Mouse (Mus musculus): ENCODE results near the gene Itga4. TPM values are rescaled to one million over a fixed set of nuclear protein-coding genes. Genes with fewer than 3 reads are reported as not detected.
A peak's percentile ranks its signal among the peaks of the same experiment; 100 is the strongest.

Gene Itga4
- polyA plus RNA-seq, 1 experiment from 2014 or later: 2.3 TPM

GRCm38 (mm10) chr2:79237216-79237615 is 18.0 kb upstream of the Itga4 start:
- ATAC-seq (ENCODE audit: low read depth): no peak
- H3K36me3 ChIP-seq (ENCODE audit: control insufficient read depth, insufficient read depth, low read length): no peaks in the 10 kb centered on the region
- WGBS: 76% methylated on average over 6 of the region's 6 CpGs

GRCm38 (mm10) chr2:79244276-79244675 is 10.9 kb upstream of the Itga4 start:
- Histone ChIP-seq H3K9me3 (ENCODE audit: control insufficient read depth, low read length) (no peaks in the 10 kb centered on the region), H3K4me2 (ENCODE audit: low read depth, low read length) (no peak overlapping the region), H3K27me3 (ENCODE audit: control insufficient read depth, insufficient read depth, low read length) (no peaks in the 10 kb centered on the region), H3K9ac (replicated peaks; ENCODE audit: low read depth, low read length) (no peak overlapping the region), H3K4me3 (ENCODE audit: low read depth, low read length) (no peak overlapping the region), H3K4me1 (ENCODE audit: control insufficient read depth, insufficient read depth, low read length) (no peaks in the 10 kb centered on the region), H3K36me3 (ENCODE audit: control insufficient read depth, insufficient read depth, low read length) (no peaks in the 10 kb centered on the region), H3K27ac (ENCODE audit: low read depth, low read length) (no peak overlapping the region)
- WGBS: 85% methylated on average over 5 of the region's 5 CpGs
- ATAC-seq (ENCODE audit: low read depth): no peak

More at GRCm38 (mm10) chr2:79237216-79237615, 18.0 kb upstream of the Itga4 start:
- Histone ChIP-seq H3K27me3 (ENCODE audit: control insufficient read depth, insufficient read depth, low read length) (no peaks in the 10 kb centered on the region), H3K4me3 (ENCODE audit: low read depth, low read length) (no peak overlapping the region), H3K9ac (replicated peaks; ENCODE audit: low read depth, low read length) (no peak overlapping the region), H3K4me1 (ENCODE audit: control insufficient read depth, insufficient read depth, low read length) (no peaks in the 10 kb centered on the region), H3K27ac (ENCODE audit: low read depth, low read length) (no peak overlapping the region), H3K4me2 (ENCODE audit: low read depth, low read length) (no peak overlapping the region), H3K9me3 (ENCODE audit: control insufficient read depth, low read length) (no peaks in the 10 kb centered on the region)

- ATAC-seq (ENCODE audit: low read depth): no peak
- H3K27ac ChIP-seq (ENCODE audit: low read depth, low read length): no peak overlapping the region
- no peak overlapping the region for H3K4me3 ChIP-seq (ENCODE audit: low read depth, low read length)
- no peaks in the 10 kb centered on the region for H3K9me3 ChIP-seq (ENCODE audit: control insufficient read depth, low read length)
- no peak overlapping the region for H3K4me2 ChIP-seq (ENCODE audit: low read depth, low read length)
- no peaks in the 10 kb centered on the region for H3K27me3 ChIP-seq (ENCODE audit: control insufficient read depth, insufficient read depth, low read length)
- H3K9ac ChIP-seq (replicated peaks; ENCODE audit: low read depth, low read length): no peak overlapping the region
- H3K4me1 ChIP-seq (ENCODE audit: control insufficient read depth, insufficient read depth, low read length): no peaks in the 10 kb centered on the region
- no peaks in the 10 kb centered on the region for H3K36me3 ChIP-seq (ENCODE audit: control insufficient read depth, insufficient read depth, low read length)
- WGBS: 100% methylated on average over 1 of the region's 1 CpGs
These were observed 10.5 kb upstream of the Itga4 start for GRCm38 (mm10) chr2:79244743-79245142.

- WGBS: 87% methylated on average over 5 of the region's 5 CpGs
- no peak overlapping the region for H3K4me3 ChIP-seq (ENCODE audit: low read depth, low read length)
- H3K4me1 ChIP-seq (ENCODE audit: control insufficient read depth, insufficient read depth, low read length): no peaks in the 10 kb centered on the region
- H3K36me3 ChIP-seq (ENCODE audit: control insufficient read depth, insufficient read depth, low read length): no peaks in the 10 kb centered on the region
- no peak overlapping the region for H3K4me2 ChIP-seq (ENCODE audit: low read depth, low read length)
- no peak overlapping the region for H3K9ac ChIP-seq (replicated peaks; ENCODE audit: low read depth, low read length)
- no peak for ATAC-seq (ENCODE audit: low read depth)
- no peaks in the 10 kb centered on the region for H3K27me3 ChIP-seq (ENCODE audit: control insufficient read depth, insufficient read depth, low read length)
- no peak overlapping the region for H3K27ac ChIP-seq (ENCODE audit: low read depth, low read length)
- H3K9me3 ChIP-seq (ENCODE audit: control insufficient read depth, low read length): no peaks in the 10 kb centered on the region
These were observed 6.9 kb upstream of the Itga4 start for GRCm38 (mm10) chr2:79248283-79248682.

- no peak overlapping the region for H3K9ac ChIP-seq (replicated peaks; ENCODE audit: low read depth, low read length)
- H3K4me2 ChIP-seq (ENCODE audit: low read depth, low read length): no peak overlapping the region
- no peak overlapping the region for H3K27ac ChIP-seq (ENCODE audit: low read depth, low read length)
- H3K4me3 ChIP-seq (ENCODE audit: low read depth, low read length): no peak overlapping the region
- H3K27me3 ChIP-seq (ENCODE audit: control insufficient read depth, insufficient read depth, low read length): no peaks in the 10 kb centered on the region
- H3K36me3 ChIP-seq (ENCODE audit: control insufficient read depth, insufficient read depth, low read length): no peaks in the 10 kb centered on the region
- no peaks in the 10 kb centered on the region for H3K4me1 ChIP-seq (ENCODE audit: control insufficient read depth, insufficient read depth, low read length)
- WGBS: 28% methylated on average over 1 of the region's 1 CpGs
- ATAC-seq (ENCODE audit: low read depth): no peak
- no peaks in the 10 kb centered on the region for H3K9me3 ChIP-seq (ENCODE audit: control insufficient read depth, low read length)
These were observed 4.7 kb upstream of the Itga4 start for GRCm38 (mm10) chr2:79250510-79250909.

GRCm38 (mm10) chr2:79253754-79254197 is 1.4 kb upstream of the Itga4 start:
- Histone ChIP-seq H3K36me3 (ENCODE audit: control insufficient read depth, insufficient read depth, low read length) (no peaks in the 10 kb centered on the region), H3K9ac (replicated peaks; ENCODE audit: low read depth, low read length) (no peak overlapping the region), H3K27ac (ENCODE audit: low read depth, low read length) (no peak overlapping the region), H3K4me1 (ENCODE audit: control insufficient read depth, insufficient read depth, low read length) (peaks cover 3% of the 10 kb centered on the region; the same call in 1 of the 2 replicates), H3K4me2 (ENCODE audit: low read depth, low read length) (no peak overlapping the region), H3K27me3 (ENCODE audit: control insufficient read depth, insufficient read depth, low read length) (no peaks in the 10 kb centered on the region), H3K4me3 (ENCODE audit: low read depth, low read length) (no peak overlapping the region), H3K9me3 (ENCODE audit: control insufficient read depth, low read length) (no peaks in the 10 kb centered on the region)
- WGBS: 52% methylated on average over 8 of the region's 8 CpGs
- ATAC-seq (ENCODE audit: low read depth): no peak

- no peaks in the 10 kb centered on the region for H3K27me3 ChIP-seq (ENCODE audit: control insufficient read depth, insufficient read depth, low read length)
- peak; percentile 16; the same call in 1 of the 2 replicates for ATAC-seq (ENCODE audit: low read depth)
- H3K4me3 ChIP-seq (ENCODE audit: low read depth, low read length): no peak overlapping the region; the same call in 1 of the 2 replicates
- H3K36me3 ChIP-seq (ENCODE audit: control insufficient read depth, insufficient read depth, low read length): no peaks in the 10 kb centered on the region
- no peak overlapping the region for H3K9ac ChIP-seq (replicated peaks; ENCODE audit: low read depth, low read length)
- peaks cover 3% of the 10 kb centered on the region; the same call in 1 of the 2 replicates for H3K4me1 ChIP-seq (ENCODE audit: control insufficient read depth, insufficient read depth, low read length)
- H3K4me2 ChIP-seq (ENCODE audit: low read depth, low read length): peak overlapping the region; percentile 65
- H3K27ac ChIP-seq (ENCODE audit: low read depth, low read length): no peak overlapping the region
- no peaks in the 10 kb centered on the region for H3K9me3 ChIP-seq (ENCODE audit: control insufficient read depth, low read length)
- 85% methylated on average over 3 of the region's 3 CpGs for WGBS
These were observed 536 bp upstream of the Itga4 start for GRCm38 (mm10) chr2:79254588-79255191.

GRCm38 (mm10) chr2:79256001-79256339 is 744 bp downstream of the Itga4 start:
- H3K4me3 ChIP-seq (ENCODE audit: low read depth, low read length): peak overlapping the region; percentile 46
- H3K27ac ChIP-seq (ENCODE audit: low read depth, low read length): no peak overlapping the region
- no peaks in the 10 kb centered on the region for H3K9me3 ChIP-seq (ENCODE audit: control insufficient read depth, low read length)
- H3K4me2 ChIP-seq (ENCODE audit: low read depth, low read length): peak overlapping the region; percentile 65
- no peaks in the 10 kb centered on the region for H3K27me3 ChIP-seq (ENCODE audit: control insufficient read depth, insufficient read depth, low read length)
- 14% methylated on average over 7 of the region's 7 CpGs for WGBS
- H3K9ac ChIP-seq (replicated peaks; ENCODE audit: low read depth, low read length): peak overlapping the region; percentile 52
- peak; percentile 49 for ATAC-seq (ENCODE audit: low read depth)
- H3K36me3 ChIP-seq (ENCODE audit: control insufficient read depth, insufficient read depth, low read length): no peaks in the 10 kb centered on the region
- H3K4me1 ChIP-seq (ENCODE audit: control insufficient read depth, insufficient read depth, low read length): peaks cover 3% of the 10 kb centered on the region; the same call in 1 of the 2 replicates

- no peak for ATAC-seq (ENCODE audit: low read depth)
- Histone ChIP-seq H3K27ac (ENCODE audit: low read depth, low read length) (no peak overlapping the region), H3K4me2 (ENCODE audit: low read depth, low read length) (peak overlapping the region; percentile 65; the same call in 1 of the 2 replicates), H3K9ac (replicated peaks; ENCODE audit: low read depth, low read length) (no peak overlapping the region), H3K9me3 (ENCODE audit: control insufficient read depth, low read length) (no peaks in the 10 kb centered on the region), H3K4me3 (ENCODE audit: low read depth, low read length) (peak overlapping the region; percentile 46), H3K36me3 (ENCODE audit: control insufficient read depth, insufficient read depth, low read length) (no peaks in the 10 kb centered on the region), H3K27me3 (ENCODE audit: control insufficient read depth, insufficient read depth, low read length) (no peaks in the 10 kb centered on the region), H3K4me1 (ENCODE audit: control insufficient read depth, insufficient read depth, low read length) (peaks cover 3% of the 10 kb centered on the region; the same call in 1 of the 2 replicates)
- WGBS: 79% methylated on average over 1 of the region's 1 CpGs
These were observed 1.1 kb downstream of the Itga4 start for GRCm38 (mm10) chr2:79256376-79256775.
